Mouse (Mus musculus): ENCODE data around the gene Vti1a.

DNA sequence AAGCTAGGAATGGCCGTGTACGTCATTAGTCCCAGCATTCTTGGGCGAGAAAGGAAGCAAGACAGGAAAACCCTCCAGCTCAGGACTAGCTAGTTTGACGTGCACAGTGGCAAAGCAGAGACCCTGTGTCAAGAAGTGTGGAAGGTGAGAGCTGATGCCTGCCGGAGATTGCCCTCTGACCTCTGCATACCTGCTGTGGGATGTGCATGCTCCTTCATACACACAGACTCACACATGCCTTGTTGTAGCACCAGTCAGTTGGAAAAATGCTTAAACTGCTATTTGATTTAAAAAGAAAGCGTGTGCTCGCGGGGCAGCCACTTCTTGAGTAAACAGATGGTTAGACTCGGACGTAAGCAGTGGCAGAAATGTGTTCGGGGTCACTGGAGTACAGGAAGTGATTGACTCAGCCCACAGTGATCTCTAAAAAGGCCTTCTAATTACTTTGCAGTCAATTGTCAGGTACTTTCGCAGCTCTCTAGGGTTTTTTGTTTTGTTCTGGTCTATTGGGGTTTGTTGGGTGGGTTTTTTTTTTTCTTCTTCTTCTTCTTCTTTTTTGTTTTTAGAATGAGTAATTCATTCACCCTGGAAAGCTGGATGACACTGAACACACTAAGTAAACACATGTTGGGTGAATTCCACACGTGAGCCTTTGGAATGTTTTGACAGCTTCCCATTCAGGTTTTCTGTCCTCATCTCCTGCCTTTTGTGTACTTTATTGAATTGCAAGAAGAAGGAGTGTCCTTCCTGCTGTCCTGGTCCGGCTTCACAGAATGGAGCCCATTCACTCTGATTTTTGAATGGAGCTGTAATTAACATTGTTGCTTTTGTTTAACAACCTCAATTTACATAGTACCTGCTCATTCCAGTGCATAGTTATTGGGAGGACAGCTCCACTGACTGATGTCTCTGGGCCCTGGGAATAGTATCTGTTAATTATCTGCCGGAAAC lies 175.3 kb downstream of the Vti1a start:
- no peak for TF ChIP-seq EP300 (optimal IDR thresholded peaks at IDR 0.05)
- TF ChIP-seq CTCF (IDR thresholded peaks at IDR 0.05; ENCODE audit: low read depth) = no peak

All from stomach, postnatal 0 days (tissue).